Mouse (Mus musculus) layer of hippocampus, adult 11-12 months (tissue): ENCODE results near the gene Dnttip1.

Experiments used
- DNase-seq: peaks from one replicate; pipeline ENCODE4 v3.0.0; 2022; ENCODE audit warnings: low spot score

Gene Dnttip1

DNA sequence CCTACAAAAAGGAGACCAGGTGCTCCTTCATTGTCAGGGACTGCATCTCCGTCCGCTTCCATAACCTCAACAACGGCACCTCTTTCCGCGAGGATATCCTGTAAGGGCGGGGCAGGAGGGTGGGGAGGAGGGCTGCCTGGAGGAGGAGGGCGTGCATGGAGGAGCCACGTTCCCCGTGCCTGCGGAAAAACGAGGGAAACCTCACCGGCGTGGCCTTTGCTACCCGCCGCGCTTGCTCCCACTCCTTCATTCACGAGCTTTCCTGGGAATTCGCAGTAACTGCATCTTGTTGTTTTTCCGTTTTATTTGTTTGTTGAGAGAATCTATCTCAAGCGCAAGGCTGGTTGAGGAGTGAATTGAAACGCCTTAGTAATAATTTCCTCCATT is 59.5 kb downstream of the Dnttip1 start:
- DNase-seq: no peak

- DNase-seq: no peak
Observed at GRCm38 (mm10) chr2:164806614-164807013, 60.8 kb downstream of the Dnttip1 start.

DNA sequence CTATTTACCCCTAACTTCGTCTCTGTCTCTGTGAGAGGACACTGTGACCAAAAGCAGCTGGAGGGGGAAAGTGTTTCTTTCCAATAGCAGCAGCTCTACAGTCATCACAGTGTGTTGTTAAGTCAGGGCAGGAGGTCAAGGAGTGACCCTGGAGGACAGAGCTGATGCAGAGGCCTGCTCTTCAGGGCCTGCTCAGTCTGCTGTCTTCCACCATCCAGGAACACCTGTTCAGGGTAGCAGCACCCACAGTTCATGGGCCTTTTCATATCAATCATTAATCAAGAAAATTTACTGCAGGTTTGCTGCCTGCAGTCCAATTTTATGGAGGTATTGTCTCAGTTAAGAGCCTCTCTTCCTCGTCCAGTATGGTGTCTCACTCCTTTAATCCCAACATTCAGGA is 67.8 kb downstream of the Dnttip1 start:
- no peak for DNase-seq

GRCm38 (mm10) chr2:164815348-164815747 is 69.6 kb downstream of the Dnttip1 start:
- DNase-seq: no peak

DNA sequence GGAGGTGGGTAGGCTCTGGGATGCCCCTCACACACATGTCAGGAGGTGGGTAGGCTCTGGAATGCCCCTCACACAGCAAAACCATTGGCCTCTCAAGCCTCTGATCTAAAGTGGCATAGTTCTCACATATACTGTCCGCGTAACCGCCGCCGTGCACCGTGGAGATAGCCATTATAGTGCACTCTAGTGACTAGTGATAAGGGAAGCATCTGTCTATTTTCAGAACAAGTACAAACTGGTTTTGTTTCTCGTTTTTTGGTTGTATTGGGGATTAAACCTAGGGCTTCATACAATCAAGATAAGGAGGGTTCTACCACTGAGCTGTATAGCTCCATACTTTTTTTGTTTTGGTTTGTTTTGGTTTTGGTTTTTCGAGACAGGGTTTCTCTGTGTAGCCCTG is 70.0 kb downstream of the Dnttip1 start:
- no peak for DNase-seq

DNA sequence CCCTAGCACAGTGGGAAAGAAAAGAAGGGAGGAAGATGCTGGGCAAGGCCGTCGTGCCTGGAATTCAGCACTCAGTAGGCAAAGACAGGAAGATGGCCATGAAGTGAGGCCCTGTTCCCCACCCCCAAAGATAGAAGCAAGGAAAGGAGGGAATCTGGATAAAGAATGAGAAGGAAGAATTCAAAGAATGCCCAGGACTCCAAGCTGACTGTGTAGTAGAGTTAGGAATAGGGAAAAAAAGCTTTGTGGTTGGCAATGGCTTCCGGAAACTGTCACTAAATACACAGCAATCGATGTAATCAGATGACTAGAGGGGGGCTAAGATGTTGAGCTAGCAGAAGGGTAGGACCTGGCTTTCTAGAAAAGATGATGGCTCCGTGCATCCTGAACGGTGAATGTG is 71.4 kb downstream of the Dnttip1 start:
- DNase-seq: no peak

DNA sequence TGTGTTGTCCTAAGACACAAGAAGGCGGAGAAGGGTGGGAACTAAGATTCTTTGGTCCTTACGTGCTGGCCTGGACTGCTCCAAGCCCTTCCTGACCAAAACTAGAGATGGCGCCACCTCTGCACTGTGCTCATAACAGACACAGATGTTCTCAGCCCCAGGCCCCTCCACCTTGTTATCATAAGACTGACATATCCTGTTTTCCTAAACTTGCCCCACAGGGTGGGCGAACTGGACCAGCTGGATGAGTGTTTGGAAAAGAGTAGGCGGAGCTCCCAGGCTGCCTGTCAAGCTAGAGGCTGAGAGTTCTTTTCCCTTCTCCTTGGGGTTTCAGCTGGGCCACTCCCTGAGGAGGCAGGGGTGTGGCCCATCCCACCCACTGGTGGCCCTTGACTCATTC is 71.9 kb downstream of the Dnttip1 start:
- DNase-seq: no peak
